Mouse (Mus musculus) embryonic fibroblast, embryonic 13.5 days (primary cell): ENCODE measurements around the gene Abcg2.
"Not testable (repeated sequence)": the region's sequence is repeated elsewhere in the genome, so short reads cannot be mapped to it uniquely, and the experiment has no call there.

ENCODE experiments used
- CTCF ChIP-seq: IDR thresholded peaks from 2 replicates; pipeline ENCODE4 v1.5.1; 2011; ENCODE audit warnings: mild to moderate bottlenecking, control low read depth, low read length, moderate library complexity, borderline replicate concordance; ENCODE audit not compliant: insufficient read depth
- POLR2A ChIP-seq: IDR thresholded peaks from 2 replicates; pipeline ENCODE4 v1.6.1; 2011; ENCODE audit warnings: low read depth, mild to moderate bottlenecking, control low read depth, low read length, moderate library complexity

DNA sequence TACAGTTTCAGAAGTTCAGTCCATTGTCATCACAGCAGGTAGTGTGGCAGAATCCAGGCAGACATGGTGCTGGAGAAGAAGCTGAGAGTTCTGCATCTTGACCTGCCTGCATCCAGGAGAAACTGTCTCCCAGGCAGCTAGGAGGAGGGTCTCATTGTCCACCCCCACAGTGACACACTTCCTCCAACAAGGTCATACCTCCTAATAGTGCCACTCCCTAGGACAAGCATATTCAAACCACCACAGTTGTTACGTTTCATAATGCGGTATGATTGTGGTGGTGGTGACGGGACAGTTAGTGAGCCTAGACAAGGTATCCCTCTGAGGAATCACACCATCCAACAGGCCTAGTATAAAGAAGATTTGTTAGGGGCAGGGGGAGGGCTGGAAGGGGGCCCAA lies at the start of gene Abcg2:
- not testable (repeated sequence) for TF ChIP-seq POLR2A, CTCF
